Mouse (Mus musculus) heart, embryonic 16.5 days (tissue): Measurements from ENCODE around the gene Cntnap3. TPM values are rescaled to one million over a fixed set of nuclear protein-coding genes. Genes with fewer than 3 reads are reported as not detected.
"Not testable (repeated sequence)": the region's sequence is repeated elsewhere in the genome, so short reads cannot be mapped to it uniquely, and the experiment has no call there.

ENCODE experiments used
- ATAC-seq: fragments of 200-750 bp; cut with Nextera tagmentation; replicated peaks from 2 replicates; pipeline ENCODE4 v1.8.0; 2017; ENCODE audit warnings: moderate number of reproducible peaks; ENCODE audit not compliant: insufficient read depth, low FRiP score; ENCODE audit errors: extremely low read depth
- H3K27ac ChIP-seq: fragments of 300-500 bp; sonication (generic); 2 replicates; pipeline ENCODE4 v1.5.1; 2014; ENCODE audit warnings: mild to moderate bottlenecking, low read length, control low read depth, moderate library complexity
- H3K27me3 ChIP-seq: fragments of 300-500 bp; sonication (generic); 2 replicates; pipeline ENCODE4 v1.6.1; 2014; ENCODE audit warnings: low read length, mixed read lengths; ENCODE audit not compliant: control insufficient read depth, insufficient read depth
- H3K36me3 ChIP-seq: fragments of 300-500 bp; sonication (generic); 2 replicates; pipeline ENCODE4 v1.6.1; 2014; ENCODE audit not compliant: control insufficient read depth, insufficient read depth
- H3K4me1 ChIP-seq: fragments of 300-500 bp; sonication (generic); 2 replicates; pipeline ENCODE4 v1.6.1; 2014; ENCODE audit warnings: low read length, mixed read lengths; ENCODE audit not compliant: control insufficient read depth, insufficient read depth
- H3K4me2 ChIP-seq: fragments of 300-500 bp; sonication (generic); 2 replicates; pipeline ENCODE4 v1.6.1; 2014; ENCODE audit warnings: low read depth, mild to moderate bottlenecking, control low read depth, low read length
- H3K4me3 ChIP-seq: fragments of 300-500 bp; sonication (generic); 2 replicates; pipeline ENCODE4 v1.5.1; 2014; ENCODE audit warnings: mild to moderate bottlenecking, control low read depth, low read length
- H3K9ac ChIP-seq: fragments of 300-500 bp; sonication (generic); 2 replicates; pipeline ENCODE4 v1.6.1; 2014; ENCODE audit warnings: low read length, control low read depth
- H3K9me3 ChIP-seq: fragments of 300-500 bp; sonication (generic); replicated peaks from 2 replicates; pipeline ENCODE4 v1.6.1; 2016; ENCODE audit warnings: low read length; ENCODE audit not compliant: control insufficient read depth
- WGBS: fragments of 180-500 bp; shearing (Covaris S2); extraction: QIAGEN DNeasy Blood & Tissue Kit; methylation state at CpG from one replicate; pipeline ENCODE4 v1.1.7; 2014; 5-methylcytosine and 5-hydroxymethylcytosine counted together
- polyA plus RNA-seq: library from polyadenylated mRNA; unstranded; fragments of >200 nt; fragmentation: Nextera tagmentation; extraction: Ambion mirVana; gene quantifications from 2 replicates; pipeline ENCODE4 v1.2.1, GENCODE M21; 2015

Cntnap3 gene
- 0.04 TPM in 1 of 2 replicates, not detected in the other for polyA plus RNA-seq

- peak within 1 kb of the TSS; percentile 36; the same call in 1 of the 2 replicates for H3K4me2 ChIP-seq
- H3K4me3 ChIP-seq, result no peak within 1 kb of the TSS
- no peaks in the 10 kb centered on the region for H3K27me3 ChIP-seq
- H3K9ac ChIP-seq, result no peak within 1 kb of the TSS
- 6% methylated on average over 16 of the region's 16 CpGs for WGBS
- H3K9me3 ChIP-seq, result no peaks in the 10 kb centered on the region
- no peaks in the 10 kb centered on the region for H3K36me3 ChIP-seq
- no peaks in the 10 kb centered on the region for H3K4me1 ChIP-seq
- no peak within 1 kb of the TSS for H3K27ac ChIP-seq
- no peak for ATAC-seq
Measured at GRCm38 (mm10) chr13:64903585-64904208, at the start of gene Cntnap3. Gene Cntnap3 (minus strand): TSS chr13:64903955.

- Histone ChIP-seq H3K9me3 (no peaks in the 10 kb centered on the region), H3K9ac (no peak within 1 kb of the TSS), H3K27ac (no peak within 1 kb of the TSS), H3K4me1 (no peaks in the 10 kb centered on the region), H3K36me3 (no peaks in the 10 kb centered on the region), H3K4me3 (no peak within 1 kb of the TSS), H3K27me3 (no peaks in the 10 kb centered on the region), H3K4me2 (no peak within 1 kb of the TSS)
- 74% methylated on average over 1 of the region's 1 CpGs for WGBS
- no peak for ATAC-seq
Measured at GRCm38 (mm10) chr13:64917191-64917590, 13.4 kb upstream of the Cntnap3 start, which contains the start of gene Spata31. Gene Spata31 (plus strand): TSS chr13:64917406.

GRCm38 (mm10) chr13:64903132-64903531 lies 623 bp downstream of the Cntnap3 start:
- Histone ChIP-seq H3K4me2 (no peak overlapping the region), H3K27me3 (no peaks in the 10 kb centered on the region), H3K9me3 (no peaks in the 10 kb centered on the region), H3K27ac (no peak overlapping the region), H3K4me3 (no peak overlapping the region), H3K9ac (no peak overlapping the region), H3K36me3 (no peaks in the 10 kb centered on the region), H3K4me1 (no peaks in the 10 kb centered on the region)
- no peak for ATAC-seq
- 60% methylated on average over 1 of the region's 1 CpGs for WGBS

GRCm38 (mm10) chr13:64865397-64865796 lies 38.4 kb downstream of the Cntnap3 start:
- Histone ChIP-seq H3K9me3 (no peaks in the 10 kb centered on the region), H3K36me3 (no peaks in the 10 kb centered on the region), H3K4me3 (no peak overlapping the region), H3K27me3 (no peaks in the 10 kb centered on the region), H3K4me1 (no peaks in the 10 kb centered on the region), H3K4me2 (no peak overlapping the region), H3K9ac (no peak overlapping the region), H3K27ac (no peak overlapping the region)
- 66% methylated on average over 3 of the region's 3 CpGs for WGBS
- no peak for ATAC-seq

GRCm38 (mm10) chr13:64824856-64825255 lies 78.9 kb downstream of the Cntnap3 start:
- 47% methylated on average over 5 of the region's 5 CpGs for WGBS

GRCm38 (mm10) chr13:64745383-64745782 lies 158.4 kb downstream of the Cntnap3 start:
- H3K27ac ChIP-seq, result no peak overlapping the region
- no peaks in the 10 kb centered on the region for H3K27me3 ChIP-seq
- no peak overlapping the region for H3K4me2 ChIP-seq
- H3K9me3 ChIP-seq, result no peaks in the 10 kb centered on the region; the same call in 1 of the 2 replicates
- WGBS, result 77% methylated on average over 3 of the region's 3 CpGs
- no peak for ATAC-seq
- no peaks in the 10 kb centered on the region for H3K36me3 ChIP-seq
- H3K4me3 ChIP-seq, result no peak overlapping the region
- H3K4me1 ChIP-seq, result no peaks in the 10 kb centered on the region
- H3K9ac ChIP-seq, result no peak overlapping the region

More at GRCm38 (mm10) chr13:64824856-64825255, 78.9 kb downstream of the Cntnap3 start:
- H3K4me1 ChIP-seq, H3K27me3 ChIP-seq, H3K4me2 ChIP-seq, H3K9me3 ChIP-seq, H3K9ac ChIP-seq, H3K36me3 ChIP-seq, H3K4me3 ChIP-seq, ATAC-seq, H3K27ac ChIP-seq: not testable (repeated sequence)

GRCm38 (mm10) chr13:64732244-64732643 lies 171.5 kb downstream of the Cntnap3 start:
- no peak overlapping the region for H3K27ac ChIP-seq
- no peaks in the 10 kb centered on the region for H3K4me1 ChIP-seq
- ATAC-seq, result no peak
- H3K9ac ChIP-seq, result no peak overlapping the region
- H3K4me2 ChIP-seq, result no peak overlapping the region
- 46% methylated on average over 3 of the region's 3 CpGs for WGBS
- H3K9me3 ChIP-seq, result no peaks in the 10 kb centered on the region
- H3K27me3 ChIP-seq, result no peaks in the 10 kb centered on the region
- no peaks in the 10 kb centered on the region for H3K36me3 ChIP-seq
- H3K4me3 ChIP-seq, result no peak overlapping the region

- ATAC-seq, result no peak
- 65% methylated on average over 2 of the region's 2 CpGs for WGBS
Measured at GRCm38 (mm10) chr13:64716791-64717190, 187.0 kb downstream of the Cntnap3 start.

GRCm38 (mm10) chr13:64692463-64692862 lies 211.3 kb downstream of the Cntnap3 start:
- no peak overlapping the region for H3K27ac ChIP-seq
- no peak overlapping the region for H3K4me3 ChIP-seq
- 51% methylated on average over 1 of the region's 1 CpGs for WGBS
- H3K4me2 ChIP-seq, result no peak overlapping the region
- no peak overlapping the region for H3K9ac ChIP-seq
- no peaks in the 10 kb centered on the region for H3K4me1 ChIP-seq
- no peaks in the 10 kb centered on the region for H3K27me3 ChIP-seq
- no peak for ATAC-seq
- H3K9me3 ChIP-seq, result no peaks in the 10 kb centered on the region
- H3K36me3 ChIP-seq, result no peaks in the 10 kb centered on the region

More at GRCm38 (mm10) chr13:64716791-64717190, 187.0 kb downstream of the Cntnap3 start:
- Histone ChIP-seq H3K27me3 (no peaks in the 10 kb centered on the region), H3K4me2 (no peak overlapping the region), H3K27ac (no peak overlapping the region), H3K9ac (no peak overlapping the region), H3K36me3 (no peaks in the 10 kb centered on the region), H3K4me3 (no peak overlapping the region), H3K9me3 (no peaks in the 10 kb centered on the region), H3K4me1 (no peaks in the 10 kb centered on the region)
